Mouse (Mus musculus): Measurements from ENCODE around the gene Sec61a2. TPM values are rescaled to one million over a fixed set of nuclear protein-coding genes. Genes with fewer than 3 reads are reported as not detected.

The Sec61a2 gene
- total and polyA plus RNA-seq, 3 experiments: 20.8 to 53.5 (median 44.6) TPM

GRCm38 (mm10) chr2:5930291-5931054 is 35.2 kb upstream of the Sec61a2 start (continued):
- no peak for TF ChIP-seq POLR2AphosphoS2 (IDR thresholded peaks at IDR 0.05; ENCODE audit: low read depth, low read length)
- no peak for TF ChIP-seq NRF1 (IDR thresholded peaks at IDR 0.05; ENCODE audit: low read depth, low read length)
- peak; percentile 86 for TF ChIP-seq TBP (conservative IDR thresholded peaks at IDR 0.05; ENCODE audit: low read depth, low read length)
- no peak for TF ChIP-seq CTCF (conservative IDR thresholded peaks at IDR 0.05 in 1 of 2, IDR thresholded peaks at IDR 0.05 in 1 of 2; ENCODE audit: low read depth in 2 of 2, low read length in 2 of 2)

DNA sequence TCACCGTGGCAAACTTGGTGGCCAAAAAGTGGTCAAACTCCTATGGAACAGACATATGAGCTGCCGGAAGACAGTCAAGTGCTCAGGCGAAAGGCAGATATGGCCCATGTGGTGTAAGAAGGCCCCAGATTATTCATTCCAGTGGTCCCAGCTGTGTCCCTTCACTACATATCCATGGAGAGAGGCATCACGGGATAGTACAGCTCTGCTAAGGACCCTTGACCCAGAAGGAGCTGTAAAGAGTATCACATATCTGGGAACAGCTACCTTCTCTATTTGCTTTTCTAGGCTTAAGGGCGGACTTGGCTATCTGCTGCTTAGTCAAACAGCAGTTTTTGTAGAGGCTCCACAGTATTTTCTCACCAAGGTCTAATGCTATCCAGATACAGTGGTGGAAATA is 34.6 kb upstream of the Sec61a2 start:
- Histone ChIP-seq H3K9ac (ENCODE audit: insufficient read depth, low read depth) (no peak overlapping the region), H3K27ac (ENCODE audit: insufficient read depth, low read depth) (peak overlapping the region; percentile 65), H3K27me3 (replicated peaks) (no peaks in the 10 kb centered on the region), H3K4me3 (replicated peaks in 1 of 3; ENCODE audit: low read depth in 2 of 3, low read length in 2 of 3, poor library complexity in 1 of 3) (no peak overlapping the region), H3K36me3 (replicated peaks in 1 of 2; ENCODE audit: control insufficient read depth in 1 of 2, insufficient read depth in 1 of 2, low read length in 1 of 2) (no peaks in the 10 kb centered on the region), H3K9me3 (replicated peaks; ENCODE audit: low read length) (no peaks in the 10 kb centered on the region), H3K4me2 (ENCODE audit: insufficient read depth, low read depth, poor library complexity, severe bottlenecking) (peak overlapping the region; percentile 65; the same call in 1 of the 2 replicates), H3K79me2 (replicated peaks; ENCODE audit: control insufficient read depth, extremely low read depth, insufficient read depth, poor library complexity, severe bottlenecking) (no peaks in the 10 kb centered on the region), H3K4me1 (ENCODE audit: control insufficient read depth in 1 of 2, insufficient read depth in 2 of 2) (peaks cover 30 to 45% of the 10 kb centered on the region in 2 experiments)
- dilution Hi-C loops (cut with MboI; ENCODE audit: extremely low pct_ligation_motif_present, extremely low pct_unique_long_range_greater_than_20kb, low sequenced_read_pairs) (no loop called here), in situ Hi-C loops (cut with MboI; ENCODE audit: low pct_ligation_motif_present, low pct_unique_long_range_greater_than_20kb, low sequenced_read_pairs) (no loop called here)
- TF ChIP-seq POLR2A (IDR thresholded peaks at IDR 0.05; ENCODE audit: low read depth, low read length) (no peak), ZMIZ1 (IDR thresholded peaks at IDR 0.05; ENCODE audit: low read depth, low read length) (no peak), MXI1 (IDR thresholded peaks at IDR 0.05; ENCODE audit: low read depth, low read length) (no peak), HCFC1 (IDR thresholded peaks at IDR 0.05; ENCODE audit: low read depth, low read length) (no peak), NRF1 (IDR thresholded peaks at IDR 0.05; ENCODE audit: low read depth, low read length) (no peak), JUND (conservative IDR thresholded peaks at IDR 0.05; ENCODE audit: low read depth, low read length) (no peak), USF2 (conservative IDR thresholded peaks at IDR 0.05; ENCODE audit: low read depth, low read length) (no peak), GABPA (IDR thresholded peaks at IDR 0.05; ENCODE audit: insufficient replicate concordance, low read depth, low read length) (no peak), MEF2A (IDR thresholded peaks at IDR 0.05; ENCODE audit: borderline replicate concordance, low read depth, low read length) (no peak), CTCF (conservative IDR thresholded peaks at IDR 0.05 in 1 of 2, IDR thresholded peaks at IDR 0.05 in 1 of 2; ENCODE audit: low read depth in 2 of 2, low read length in 2 of 2) (no peak), BHLHE40 (IDR thresholded peaks at IDR 0.05; ENCODE audit: low read depth, low read length) (no peak), TBP (conservative IDR thresholded peaks at IDR 0.05; ENCODE audit: low read depth, low read length) (no peak), ZNF384 (IDR thresholded peaks at IDR 0.05; ENCODE audit: low read depth, low read length) (no peak), ELF1 (IDR thresholded peaks at IDR 0.05; ENCODE audit: low read depth, low read length) (no peak), UBTF (IDR thresholded peaks at IDR 0.05; ENCODE audit: low read depth, low read length) (no peak), SMC3 (IDR thresholded peaks at IDR 0.05; ENCODE audit: low read depth, low read length) (no peak), POLR2AphosphoS2 (IDR thresholded peaks at IDR 0.05; ENCODE audit: low read depth, low read length) (no peak), E2F4 (IDR thresholded peaks at IDR 0.05; ENCODE audit: insufficient replicate concordance, low read depth, low read length) (no peak), TCF12 (IDR thresholded peaks at IDR 0.05; ENCODE audit: low read depth, low read length) (no peak), MAZ (IDR thresholded peaks at IDR 0.05; ENCODE audit: low read depth, low read length) (no peak)
- no peak for DNase-seq (ENCODE audit: extremely low read depth)

All from CH12.LX (cell line).